Mouse (Mus musculus) activated CD4-positive, CD25-positive, alpha-beta regulatory T cell, adult 4 months (primary cell): ENCODE results near the gene Misp. TPM values are rescaled to one million over a fixed set of nuclear protein-coding genes. Genes with fewer than 3 reads are reported as not detected.

Source experiments
- ATAC-seq: one replicate; pipeline ENCODE4 v1.8.0; 2017
- polyA plus RNA-seq, 2 experiments: library from polyadenylated mRNA; unstranded; fragments of 100-300 nt; shearing (Covaris generic); gene quantifications; one replicate each; pipeline ENCODE4 v1.2.1; 2017

The Misp gene
- polyA plus RNA-seq, 2 experiments from 2014 or later = not detected

DNA sequence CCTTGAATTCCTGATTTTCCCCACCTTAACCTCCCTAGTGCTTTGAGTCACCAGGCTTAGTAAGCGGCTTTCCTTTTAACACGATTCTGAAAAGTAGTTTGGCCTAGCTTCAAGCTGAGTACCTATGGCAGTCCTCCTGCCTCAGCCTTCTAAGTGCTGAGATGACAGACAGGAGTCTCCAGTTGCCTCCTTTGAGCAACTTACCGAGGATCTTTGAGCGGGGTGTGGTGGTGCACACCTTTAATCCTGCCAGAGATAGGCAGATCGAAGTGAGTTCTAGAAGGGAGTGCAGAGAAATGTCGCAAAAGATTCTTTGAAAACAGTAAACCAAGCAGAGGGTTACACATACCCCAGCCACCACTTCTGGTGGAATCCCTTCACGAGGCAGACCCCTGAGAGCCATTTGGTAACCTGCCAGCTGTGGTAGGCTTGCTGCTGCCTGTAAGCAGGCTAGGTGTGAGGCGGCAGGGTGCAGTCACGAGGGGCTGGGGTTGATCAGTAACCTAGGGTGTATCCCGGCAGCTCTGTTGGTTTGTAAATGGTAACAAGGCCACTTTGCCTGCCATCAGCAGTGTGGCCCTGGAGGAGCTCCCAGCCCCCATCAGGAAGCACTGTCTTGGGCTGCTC lies 34.9 kb downstream of the Misp start:
- ATAC-seq = no peak

DNA sequence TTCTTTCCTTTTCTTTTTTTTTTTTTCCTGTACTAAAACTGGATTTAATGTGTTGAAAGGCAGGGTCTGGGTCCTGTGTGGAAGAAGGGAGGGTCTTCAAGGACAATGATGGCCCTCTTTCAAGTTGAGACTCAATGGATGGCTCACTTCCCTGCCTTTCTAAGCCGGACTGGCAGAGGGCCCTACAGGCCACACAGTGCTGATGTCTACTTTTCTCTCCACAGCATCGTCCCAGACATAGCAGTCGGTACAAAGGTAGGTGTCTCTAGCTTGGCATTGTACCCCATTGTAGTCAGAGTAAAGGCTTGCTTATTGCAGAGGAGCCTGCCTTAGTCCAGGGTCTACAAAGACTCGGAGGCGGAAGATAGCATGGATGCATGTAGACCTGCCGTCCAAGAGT lies 35.5 kb downstream of the Misp start:
- no peak for ATAC-seq

DNA sequence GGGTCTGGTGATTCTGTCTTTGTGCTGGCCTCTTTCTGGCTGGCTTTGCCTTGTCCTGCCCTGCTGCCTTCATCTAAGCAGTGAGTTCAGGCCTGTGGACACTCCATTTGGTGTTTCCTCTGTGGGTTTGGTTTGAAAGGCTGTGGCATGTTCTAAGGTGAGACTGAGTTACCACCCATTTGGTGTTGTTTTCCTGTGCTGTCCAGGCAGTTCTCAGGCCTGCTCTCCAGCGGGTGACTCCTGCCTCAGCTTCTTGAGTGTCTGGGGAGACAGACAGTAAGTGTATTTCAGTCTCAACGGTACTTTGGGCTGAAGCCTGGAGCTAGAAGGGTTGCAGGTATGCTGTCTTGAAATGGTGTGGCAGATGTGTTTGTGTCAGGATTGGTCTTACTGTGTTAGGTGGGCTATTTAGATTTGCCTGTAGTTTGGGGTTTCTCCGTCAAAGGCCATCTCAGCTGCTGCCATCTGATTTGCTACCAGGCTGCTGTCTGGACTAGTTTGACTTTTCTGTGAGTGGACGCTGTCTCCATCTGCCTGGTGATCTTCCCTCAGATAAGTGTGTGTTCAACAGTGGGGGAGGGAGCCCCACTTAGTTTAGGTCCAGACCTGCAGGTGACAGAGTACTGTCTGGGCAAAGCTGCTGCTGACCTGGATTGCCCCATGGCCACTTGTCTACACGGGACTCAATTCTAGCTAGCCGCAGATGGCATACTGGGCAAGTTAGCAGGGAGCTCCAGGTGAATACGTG lies 36.1 kb downstream of the Misp start:
- no peak for ATAC-seq

GRCm38 (mm10) chr10:79857452-79857811 lies 36.6 kb downstream of the Misp start:
- ATAC-seq = no peak

- no peak for ATAC-seq
Observed at GRCm38 (mm10) chr10:79857894-79858293, 37.1 kb downstream of the Misp start.

DNA sequence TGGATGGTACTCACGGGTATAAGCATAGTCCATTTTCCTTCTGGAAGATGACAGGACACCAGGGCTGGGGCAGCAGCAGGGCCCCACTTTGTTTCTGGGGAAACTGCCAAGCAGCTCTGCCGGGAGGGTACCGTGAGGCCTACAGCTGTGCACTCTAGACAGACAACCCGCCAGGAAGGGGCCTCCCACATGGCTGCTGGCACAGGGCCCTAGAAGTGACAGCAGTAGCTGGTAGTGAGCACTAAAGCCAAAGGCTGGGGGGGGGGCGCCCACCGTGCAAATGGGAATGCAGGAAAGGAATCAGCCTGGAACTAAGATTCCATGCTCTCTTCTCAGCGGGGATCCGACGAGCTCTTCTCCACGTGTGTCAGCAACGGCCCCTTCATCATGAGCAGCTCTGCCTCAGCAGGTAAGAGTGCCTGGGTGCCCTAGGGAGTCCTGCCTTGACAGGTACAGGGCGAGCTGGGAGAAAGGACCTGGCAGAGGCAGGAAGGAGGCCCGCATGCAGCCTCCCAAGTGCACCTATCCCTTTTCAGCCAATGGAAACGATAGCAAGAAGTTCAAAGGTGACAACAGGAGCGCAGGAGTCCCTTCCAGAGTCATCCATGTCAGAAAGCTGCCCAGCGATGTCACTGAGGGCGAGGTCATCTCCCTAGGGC lies 37.8 kb downstream of the Misp start:
- no peak for ATAC-seq

DNA sequence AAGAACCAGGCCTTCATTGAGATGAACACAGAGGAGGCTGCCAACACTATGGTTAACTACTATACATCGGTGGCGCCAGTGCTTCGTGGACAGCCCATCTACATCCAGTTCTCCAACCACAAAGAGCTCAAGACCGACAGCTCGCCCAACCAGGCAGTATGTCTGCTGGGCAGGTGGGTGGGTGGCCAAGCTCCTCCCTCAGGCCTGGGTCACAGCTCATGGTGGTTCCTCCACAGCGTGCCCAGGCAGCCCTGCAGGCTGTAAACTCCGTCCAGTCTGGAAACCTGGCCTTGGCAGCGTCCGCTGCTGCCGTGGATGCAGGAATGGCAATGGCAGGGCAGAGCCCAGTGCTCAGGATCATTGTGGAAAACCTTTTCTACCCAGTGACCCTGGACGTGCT lies 38.3 kb downstream of the Misp start:
- ATAC-seq = no peak

- no peak for ATAC-seq
Observed at GRCm38 (mm10) chr10:79860079-79860911, 39.5 kb downstream of the Misp start.

- ATAC-seq = no peak
Observed at GRCm38 (mm10) chr10:79861230-79862048, 40.6 kb downstream of the Misp start.

- no peak for ATAC-seq
Observed at GRCm38 (mm10) chr10:79862049-79862788, 41.4 kb downstream of the Misp start.

GRCm38 (mm10) chr10:79862925-79863324 lies 42.1 kb downstream of the Misp start:
- ATAC-seq = no peak

DNA sequence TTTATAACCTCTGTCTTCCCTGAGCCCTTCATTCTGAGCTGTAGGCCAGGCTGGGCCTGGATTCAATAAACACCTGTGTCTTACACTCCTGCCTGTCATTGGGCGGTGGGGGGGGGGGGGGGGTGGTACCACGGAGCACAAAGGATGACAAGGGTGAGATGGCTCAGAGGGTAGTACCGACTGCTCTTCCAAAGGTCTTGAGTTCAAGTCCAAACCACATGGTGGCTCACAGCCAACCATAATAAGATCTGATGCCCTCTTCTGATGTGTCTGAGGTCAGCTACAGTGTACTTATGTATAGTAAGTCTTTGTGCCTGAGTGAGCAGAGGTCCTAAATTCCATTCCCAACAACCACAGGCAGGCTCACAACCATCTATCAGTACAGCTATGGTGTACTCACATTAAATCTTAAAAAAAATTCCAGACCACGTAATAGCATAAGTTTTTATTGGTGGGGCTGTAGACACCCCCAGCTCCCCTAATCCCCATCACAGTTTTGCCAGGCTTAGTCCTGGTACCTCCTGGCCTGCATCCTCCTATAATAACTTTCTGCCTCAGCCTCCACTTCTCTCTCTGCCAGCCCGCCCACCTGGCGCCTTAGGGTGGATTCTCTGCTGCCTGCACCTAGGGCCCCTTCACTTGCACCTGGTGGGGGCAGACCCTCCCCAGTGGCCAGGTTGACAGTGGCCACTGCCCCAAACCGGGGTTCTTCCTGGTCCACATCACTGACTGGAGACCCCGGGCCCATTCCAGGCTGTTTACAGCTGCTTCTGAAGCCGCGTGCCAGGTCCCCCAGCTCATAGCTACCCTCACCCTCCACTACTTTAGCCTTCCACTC lies 43.8 kb downstream of the Misp start:
- ATAC-seq = no peak

DNA sequence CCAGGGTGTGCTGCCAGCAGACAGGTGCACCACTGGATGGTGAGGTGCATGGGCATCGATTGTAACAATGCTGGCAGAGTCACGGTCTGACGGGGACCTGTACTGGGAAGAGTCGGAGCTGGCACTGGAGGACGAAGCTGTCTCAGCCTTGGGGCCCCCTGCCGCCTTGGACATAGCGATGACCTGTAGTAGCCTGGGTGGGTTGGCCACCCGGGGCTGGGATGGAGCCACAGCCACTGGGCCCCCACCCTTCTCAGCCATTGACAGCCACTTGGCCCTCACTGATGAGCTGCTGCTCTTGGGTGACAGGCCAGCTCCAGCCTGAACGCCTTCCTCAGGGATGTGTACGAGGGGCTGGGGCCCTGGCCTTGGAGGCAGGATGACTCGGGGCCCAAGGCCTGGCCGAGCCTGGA lies 44.4 kb downstream of the Misp start:
- ATAC-seq = no peak

DNA sequence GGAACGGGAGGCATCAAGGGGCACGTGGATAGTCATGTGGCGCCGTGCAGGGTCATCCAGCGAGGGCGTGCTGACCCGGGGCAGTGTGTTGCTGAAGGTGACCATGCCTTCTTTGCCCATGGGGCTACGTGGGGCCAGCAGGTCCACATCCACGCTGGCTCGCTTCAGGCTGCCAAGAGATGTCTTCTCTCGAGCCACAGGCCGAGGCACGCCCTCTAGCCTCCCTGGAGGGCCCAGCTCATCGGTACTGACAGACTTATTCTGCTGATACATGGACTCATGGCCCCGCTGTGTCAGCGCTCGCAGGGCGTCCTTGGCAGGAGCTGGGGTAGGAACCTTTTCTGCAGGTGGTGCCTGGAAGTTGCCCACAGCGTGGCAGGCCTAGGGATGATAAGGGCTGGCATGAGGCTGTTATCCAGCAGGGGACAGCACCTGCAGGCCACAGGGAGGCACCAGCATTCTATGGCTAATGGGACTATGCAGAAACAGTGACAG lies 45.1 kb downstream of the Misp start:
- ATAC-seq = no peak

DNA sequence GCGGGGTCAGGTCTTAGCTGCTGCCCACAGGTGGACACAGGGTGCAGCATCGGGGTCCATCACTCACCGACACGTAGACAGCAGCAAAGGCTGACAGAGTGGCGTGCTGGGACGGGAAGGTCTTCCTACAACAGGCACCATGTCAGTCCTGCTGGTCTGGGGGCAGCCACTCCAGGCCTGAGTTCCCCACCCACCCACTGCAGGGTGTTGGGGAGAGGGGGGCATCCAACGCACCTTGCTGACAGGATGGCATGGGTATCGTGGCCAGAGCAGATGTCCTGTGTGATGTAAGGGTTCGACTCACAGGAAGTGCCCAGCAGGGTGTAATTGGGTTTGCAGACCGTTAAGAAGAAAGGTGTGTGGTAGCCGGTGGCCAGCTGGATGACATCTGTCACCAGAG lies 45.8 kb downstream of the Misp start:
- no peak for ATAC-seq

- no peak for ATAC-seq
Observed at GRCm38 (mm10) chr10:79871845-79872244, 51.1 kb downstream of the Misp start.

- no peak for ATAC-seq
Observed at GRCm38 (mm10) chr10:79872862-79873261, 52.1 kb downstream of the Misp start.

DNA sequence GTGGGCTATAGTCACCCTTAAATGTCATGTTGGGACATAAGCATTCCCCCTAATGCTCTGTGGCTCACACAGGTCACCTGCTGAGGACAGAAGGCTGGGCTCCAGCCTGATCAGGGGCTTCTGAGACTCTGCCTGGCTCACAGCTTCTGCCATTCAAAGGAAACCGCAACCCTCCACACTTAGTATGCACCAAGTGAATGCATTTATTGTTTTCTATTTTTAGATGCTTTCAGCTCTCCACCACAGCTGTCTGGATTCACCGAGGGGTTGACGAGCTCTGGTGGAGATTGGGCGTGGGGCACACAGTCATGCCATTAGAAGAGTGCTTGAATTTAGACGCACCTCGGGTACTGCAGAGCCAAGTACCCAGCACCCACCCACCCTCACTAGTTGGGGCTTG lies 52.5 kb downstream of the Misp start:
- ATAC-seq = no peak

GRCm38 (mm10) chr10:79873715-79874289 lies 53.0 kb downstream of the Misp start:
- ATAC-seq = no peak

GRCm38 (mm10) chr10:79874290-79874862 lies 53.6 kb downstream of the Misp start, which contains the start of the genes Prtn3 and Plppr3:
Prtn3 (plus strand) TSS chr10:79874476.
Plppr3 (minus strand) TSS chr10:79874634.
- ATAC-seq = no peak
